Mouse (Mus musculus): ENCODE data around the gene Dolk. TPM values are rescaled to one million over a fixed set of nuclear protein-coding genes. Genes with fewer than 3 reads are reported as not detected.

Gene Dolk
- total RNA-seq, 2 experiments from 2014 or later = 8.7 to 11.2 TPM

GRCm38 (mm10) chr2:30253809-30254208, 32.3 kb downstream of the Dolk start:
- no peak for ATAC-seq (replicated peaks; ENCODE audit: low FRiP score, low TSS enrichment, poor library complexity, severe bottlenecking)

DNA sequence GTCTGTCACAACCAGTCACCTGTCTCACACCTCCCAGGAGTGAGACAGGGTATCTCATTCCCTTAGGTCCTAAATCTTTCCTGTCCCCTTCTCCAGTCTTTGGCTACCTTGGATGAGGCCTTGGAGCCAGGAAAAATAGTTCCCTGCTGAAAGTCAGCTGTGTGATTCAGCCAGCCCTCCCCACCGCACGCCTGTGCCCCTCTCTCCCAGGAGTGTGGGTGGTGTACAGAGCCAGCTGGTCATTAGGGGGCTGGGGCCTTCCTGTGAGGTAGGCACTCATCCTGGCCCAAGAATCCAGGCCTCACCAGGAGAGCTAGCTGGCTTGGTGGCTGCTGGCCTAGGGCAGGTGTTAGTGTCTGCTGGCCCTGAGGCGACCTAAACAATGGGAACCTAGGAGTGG, 33.6 kb downstream of the Dolk start:
- no peak for ATAC-seq (replicated peaks; ENCODE audit: low FRiP score, low TSS enrichment, poor library complexity, severe bottlenecking)

DNA sequence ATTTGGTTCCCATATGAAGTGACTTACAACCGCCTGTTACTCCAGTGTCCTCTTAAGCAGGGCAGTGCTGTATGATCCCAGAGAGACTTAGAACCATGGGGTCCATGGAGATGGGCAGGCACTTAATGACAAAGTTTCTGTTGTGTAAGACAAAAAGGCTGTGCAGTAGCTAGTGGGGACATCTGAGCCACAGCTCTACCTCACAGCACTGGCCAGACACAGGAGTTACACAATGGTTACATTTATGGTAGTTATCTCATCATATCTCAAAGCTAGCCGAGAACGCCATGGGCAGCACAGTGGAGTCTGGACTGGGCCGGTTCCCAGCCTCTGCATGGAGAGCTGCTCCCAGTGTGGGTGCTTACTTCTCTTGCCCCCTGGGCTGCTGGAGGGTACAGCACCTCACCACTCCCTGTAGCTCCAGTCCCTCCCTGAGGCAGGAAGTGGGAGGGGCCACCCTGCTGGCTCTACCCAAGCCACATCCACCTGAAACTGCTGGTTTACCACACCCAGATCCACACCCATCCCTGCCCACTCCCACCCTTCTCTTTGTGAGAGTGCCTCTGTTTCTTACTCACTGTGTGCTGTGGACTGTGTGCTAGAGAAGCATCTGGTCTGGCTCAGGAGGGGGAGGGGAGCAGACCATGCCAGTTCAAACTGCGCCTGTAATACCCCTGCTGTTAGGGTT, 34.6 kb downstream of the Dolk start:
- peak; percentile 90 for ATAC-seq (replicated peaks; ENCODE audit: low FRiP score, low TSS enrichment, poor library complexity, severe bottlenecking)

GRCm38 (mm10) chr2:30250166-30251128, 35.7 kb downstream of the Dolk start:
- no peak for ATAC-seq (replicated peaks; ENCODE audit: low FRiP score, low TSS enrichment, poor library complexity, severe bottlenecking)

DNA sequence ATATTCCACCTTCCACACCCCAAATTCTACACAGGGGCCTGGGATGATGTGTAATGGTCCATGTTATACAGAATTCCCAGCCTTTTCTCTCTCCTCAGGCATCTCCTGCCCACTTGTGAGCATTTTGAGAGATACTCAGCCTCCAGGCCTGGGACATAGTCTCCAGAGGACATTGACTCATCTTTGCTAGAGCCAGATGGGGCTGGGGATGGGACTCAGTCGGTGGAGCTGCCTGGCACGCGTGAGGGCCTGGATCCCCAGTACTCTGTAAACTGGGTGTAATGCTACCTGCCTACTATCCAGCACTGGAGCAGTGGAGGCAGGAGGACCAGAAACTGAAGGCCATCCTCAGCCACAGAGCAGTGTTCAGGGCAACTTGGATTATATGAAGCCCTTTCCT, 37.0 kb downstream of the Dolk start:
- ATAC-seq (replicated peaks; ENCODE audit: low FRiP score, low TSS enrichment, poor library complexity, severe bottlenecking) = no peak

GRCm38 (mm10) chr2:30247681-30248080, 38.5 kb downstream of the Dolk start:
- ATAC-seq (replicated peaks; ENCODE audit: low FRiP score, low TSS enrichment, poor library complexity, severe bottlenecking) = no peak

GRCm38 (mm10) chr2:30247036-30247435, 39.1 kb downstream of the Dolk start:
- ATAC-seq (replicated peaks; ENCODE audit: low FRiP score, low TSS enrichment, poor library complexity, severe bottlenecking) = no peak

- no peak for ATAC-seq (replicated peaks; ENCODE audit: low FRiP score, low TSS enrichment, poor library complexity, severe bottlenecking)
Observed at GRCm38 (mm10) chr2:30244595-30245178, 41.4 kb downstream of the Dolk start.

DNA sequence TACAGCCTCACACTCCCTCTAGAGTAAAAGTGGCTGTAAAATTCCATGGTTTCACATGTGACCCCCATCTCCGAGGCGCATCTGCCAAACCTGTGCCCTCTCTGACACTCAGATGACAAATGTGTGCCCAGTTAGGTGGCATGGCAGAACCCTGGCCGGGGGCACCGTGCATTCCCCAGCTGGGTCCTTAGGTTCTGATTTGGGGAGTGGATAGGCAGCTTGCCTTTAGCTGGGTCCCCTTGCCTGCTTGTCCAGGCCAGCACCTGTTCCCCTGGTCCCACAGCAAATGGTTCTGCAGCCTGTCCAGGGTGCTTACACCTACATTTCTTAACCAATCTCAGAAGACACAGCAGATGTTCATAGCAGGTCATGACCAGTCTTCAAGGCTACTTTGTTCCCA, 42.7 kb downstream of the Dolk start:
- no peak for ATAC-seq (replicated peaks; ENCODE audit: low FRiP score, low TSS enrichment, poor library complexity, severe bottlenecking)

- no peak for ATAC-seq (replicated peaks; ENCODE audit: low FRiP score, low TSS enrichment, poor library complexity, severe bottlenecking)
Observed at GRCm38 (mm10) chr2:30242509-30242908, 43.6 kb downstream of the Dolk start.

DNA sequence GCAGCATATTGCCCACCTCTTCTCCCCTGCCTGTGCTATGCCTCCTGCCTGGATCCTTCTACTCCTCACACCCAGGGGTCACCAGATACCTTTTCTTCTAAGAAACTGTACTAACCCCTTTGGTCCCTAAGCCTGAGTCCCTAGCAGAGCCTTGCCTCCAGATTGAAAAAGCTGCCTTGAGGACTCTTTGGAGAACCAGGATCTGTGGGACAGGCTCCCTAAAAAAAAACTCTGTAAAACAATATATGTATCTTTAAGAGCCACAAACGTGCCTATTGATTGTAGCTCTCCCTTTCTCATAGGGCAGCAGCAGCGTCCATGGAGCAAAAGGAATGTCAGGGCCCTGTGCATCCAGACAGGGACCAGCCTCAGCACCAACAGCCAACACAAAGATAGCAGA, 45.9 kb downstream of the Dolk start, which contains the start of gene Gm28035:
TSS of gene Gm28035 (plus strand) at position 301 of the 400 bp plus-strand sequence.
- no peak for ATAC-seq (replicated peaks; ENCODE audit: low FRiP score, low TSS enrichment, poor library complexity, severe bottlenecking)

- ATAC-seq (replicated peaks; ENCODE audit: low FRiP score, low TSS enrichment, poor library complexity, severe bottlenecking) = peak; percentile 78
Observed at GRCm38 (mm10) chr2:30239777-30240176, 46.4 kb downstream of the Dolk start.

DNA sequence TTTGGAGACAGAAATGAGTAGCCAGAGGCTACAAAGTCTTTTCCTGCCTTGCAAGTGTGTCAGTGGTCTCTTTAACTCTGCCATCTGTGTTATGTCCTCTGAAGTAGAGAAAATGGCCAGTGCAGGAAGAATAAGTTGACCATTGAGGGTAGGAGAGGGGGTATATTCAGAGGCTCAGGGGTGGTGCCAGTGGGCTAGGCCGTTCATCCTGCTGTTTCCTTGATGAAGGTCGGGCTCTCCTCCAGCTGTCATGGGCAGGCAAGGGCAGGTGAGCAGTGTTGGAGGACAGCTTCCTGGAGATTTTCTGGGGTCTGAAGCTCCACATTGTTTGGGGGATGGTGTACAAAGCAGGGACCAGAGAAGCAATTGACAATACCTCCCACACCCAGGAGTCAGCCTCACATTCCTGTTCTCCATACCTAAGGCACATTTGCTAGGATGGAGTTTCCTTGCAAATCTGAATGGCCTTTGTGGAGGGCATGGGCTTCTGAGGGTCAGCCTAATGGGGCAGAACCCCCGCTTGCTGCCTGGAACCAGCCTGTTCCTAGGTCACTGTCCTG, 47.1 kb downstream of the Dolk start:
- no peak for ATAC-seq (replicated peaks; ENCODE audit: low FRiP score, low TSS enrichment, poor library complexity, severe bottlenecking)

GRCm38 (mm10) chr2:30237881-30238280, 48.3 kb downstream of the Dolk start:
- no peak for ATAC-seq (replicated peaks; ENCODE audit: low FRiP score, low TSS enrichment, poor library complexity, severe bottlenecking)

DNA sequence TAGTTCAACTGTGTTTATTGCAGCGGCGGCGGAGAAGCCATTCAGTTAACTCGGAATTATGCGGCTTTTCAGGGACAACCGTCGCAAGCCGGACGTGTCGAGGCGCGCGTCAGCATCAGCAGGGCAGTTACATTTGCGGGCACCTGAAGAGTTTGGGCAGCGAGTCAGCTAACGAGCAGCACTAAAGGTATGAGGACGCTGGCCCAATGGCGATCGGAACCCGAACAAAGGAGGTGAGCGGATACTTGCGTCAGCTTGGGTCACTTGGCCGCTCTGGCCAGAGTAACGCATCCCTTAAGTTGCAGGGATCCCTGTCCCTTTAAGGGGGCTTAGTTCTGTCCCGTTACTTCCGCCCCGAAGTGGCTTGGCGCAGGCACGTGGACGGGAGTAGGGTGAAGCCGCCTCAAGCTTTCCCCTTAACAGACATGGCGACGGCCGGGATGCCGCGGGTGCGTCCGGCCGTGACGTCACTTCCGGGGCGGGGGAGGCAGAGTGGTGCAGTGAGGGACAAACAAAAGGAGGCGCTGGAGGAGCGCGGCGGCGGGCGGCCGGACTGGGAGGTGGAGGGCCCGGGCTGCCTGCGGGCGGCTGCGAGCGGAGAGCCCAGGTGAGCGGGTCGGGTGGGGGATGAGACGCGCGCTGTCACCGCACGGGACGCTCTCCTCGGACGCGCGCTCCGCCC, 48.8 kb downstream of the Dolk start, which contains the start of gene Lrrc8a:
TSS of gene Lrrc8a (plus strand) at position 517 of the 682 bp plus-strand sequence.
- ATAC-seq (replicated peaks; ENCODE audit: low FRiP score, low TSS enrichment, poor library complexity, severe bottlenecking) = peak; percentile 80

- no peak for ATAC-seq (replicated peaks; ENCODE audit: low FRiP score, low TSS enrichment, poor library complexity, severe bottlenecking)
Observed at GRCm38 (mm10) chr2:30236426-30237198, 49.5 kb downstream of the Dolk start.

DNA sequence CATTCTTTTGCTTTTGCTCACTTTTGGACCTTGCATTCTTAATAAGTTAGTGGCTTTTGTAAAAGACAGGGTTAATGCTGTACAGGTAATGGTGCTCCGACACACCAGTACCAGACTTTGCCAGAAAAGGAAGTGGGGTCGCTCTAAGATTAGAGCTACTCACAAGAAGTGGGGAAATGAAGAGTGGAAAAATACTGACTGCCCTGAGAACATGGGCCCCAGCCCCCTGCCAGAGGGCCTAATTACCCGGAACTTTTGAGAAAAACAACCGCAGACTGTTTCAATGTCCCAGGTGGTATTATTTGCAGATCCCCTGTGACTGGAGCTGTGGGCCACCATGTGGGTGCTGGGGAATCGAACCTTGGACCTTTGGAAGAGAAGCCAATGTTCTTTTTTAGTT, 50.5 kb downstream of the Dolk start:
- ATAC-seq (replicated peaks; ENCODE audit: low FRiP score, low TSS enrichment, poor library complexity, severe bottlenecking) = no peak

Measured in megakaryocyte-erythroid progenitor cell, adult 5-6 weeks (primary cell).